Mouse (Mus musculus): ENCODE data around the gene Tnfrsf9.
"Not testable (repeated sequence)": the region's sequence is repeated elsewhere in the genome, so short reads cannot be mapped to it uniquely, and the experiment has no call there.

The Tnfrsf9 gene

GRCm38 (mm10) chr4:150914290-150914733 is at the start of gene Tnfrsf9, which contains the start of gene Park7:
TSS of gene Tnfrsf9 (plus strand) at chr4:150914562.
TSS of gene Park7 (minus strand) at chr4:150914437.
- DNase-seq (ENCODE audit: low spot score in 2 of 2), result peak; percentile 97 to 98

- DNase-seq (ENCODE audit: low spot score in 2 of 2), result peak in 1 of 2 experiments; percentile 21
Observed at GRCm38 (mm10) chr4:150865371-150865770, 49.0 kb upstream of the Tnfrsf9 start.

- DNase-seq (ENCODE audit: low spot score in 2 of 2), result peak in 1 of 2 experiments; percentile 15
Observed at GRCm38 (mm10) chr4:150866069-150866468, 48.3 kb upstream of the Tnfrsf9 start.

GRCm38 (mm10) chr4:150866494-150866893 is 47.9 kb upstream of the Tnfrsf9 start:
- peak in 1 of 2 experiments; percentile 19 for DNase-seq (ENCODE audit: low spot score in 2 of 2)

- DNase-seq (ENCODE audit: low spot score in 2 of 2), result peak in 1 of 2 experiments; percentile 2
Observed at GRCm38 (mm10) chr4:150868161-150868560, 46.2 kb upstream of the Tnfrsf9 start.

- no peak for DNase-seq (ENCODE audit: low spot score in 2 of 2)
Observed at GRCm38 (mm10) chr4:150868859-150869258, 45.5 kb upstream of the Tnfrsf9 start.

GRCm38 (mm10) chr4:150869276-150870197 is 44.8 kb upstream of the Tnfrsf9 start:
- DNase-seq (ENCODE audit: low spot score in 2 of 2), result peak in 1 of 2 experiments; percentile 8

- DNase-seq (ENCODE audit: low spot score in 2 of 2), result no peak
Observed at GRCm38 (mm10) chr4:150870963-150871391, 43.4 kb upstream of the Tnfrsf9 start.

GRCm38 (mm10) chr4:150871392-150872138 is 42.8 kb upstream of the Tnfrsf9 start:
- DNase-seq (ENCODE audit: low spot score in 2 of 2), result no peak

- peak; percentile 61 to 67 for DNase-seq (ENCODE audit: low spot score in 2 of 2)
Observed at GRCm38 (mm10) chr4:150872139-150872651, 42.2 kb upstream of the Tnfrsf9 start.

- DNase-seq (ENCODE audit: low spot score in 2 of 2), result no peak
Observed at GRCm38 (mm10) chr4:150872681-150873080, 41.7 kb upstream of the Tnfrsf9 start.

GRCm38 (mm10) chr4:150874416-150874815 is 39.9 kb upstream of the Tnfrsf9 start:
- not testable (repeated sequence) for DNase-seq (ENCODE audit: low spot score in 2 of 2)

GRCm38 (mm10) chr4:150875393-150875792 is 39.0 kb upstream of the Tnfrsf9 start:
- no peak for DNase-seq (ENCODE audit: low spot score in 2 of 2)

- DNase-seq (ENCODE audit: low spot score in 2 of 2), result no peak
Observed at GRCm38 (mm10) chr4:150879631-150880030, 34.7 kb upstream of the Tnfrsf9 start.

GRCm38 (mm10) chr4:150880364-150880763 is 34.0 kb upstream of the Tnfrsf9 start:
- no peak for DNase-seq (ENCODE audit: low spot score in 2 of 2)

GRCm38 (mm10) chr4:150882632-150883031 is 31.7 kb upstream of the Tnfrsf9 start:
- no peak for DNase-seq (ENCODE audit: low spot score in 2 of 2)

GRCm38 (mm10) chr4:150887903-150888302 is 26.5 kb upstream of the Tnfrsf9 start:
- DNase-seq (ENCODE audit: low spot score in 2 of 2), result no peak

- DNase-seq (ENCODE audit: low spot score in 2 of 2), result no peak
Observed at GRCm38 (mm10) chr4:150888492-150888891, 25.9 kb upstream of the Tnfrsf9 start.

- no peak for DNase-seq (ENCODE audit: low spot score in 2 of 2)
Observed at GRCm38 (mm10) chr4:150889273-150889954, 24.9 kb upstream of the Tnfrsf9 start.

- no peak for DNase-seq (ENCODE audit: low spot score in 2 of 2)
Observed at GRCm38 (mm10) chr4:150889955-150890315, 24.4 kb upstream of the Tnfrsf9 start.

- no peak for DNase-seq (ENCODE audit: low spot score in 2 of 2)
Observed at GRCm38 (mm10) chr4:150891308-150891707, 23.1 kb upstream of the Tnfrsf9 start.

Data from right cerebral cortex, postnatal 10 days (tissue).